Mouse (Mus musculus) liver, adult (tissue): ENCODE measurements around the gene Tdrd3.
A peak's percentile ranks its signal among the peaks of the same experiment; 100 is the strongest.

ENCODE experiments used
- GATA4 ChIP-seq: IDR thresholded peaks from 2 replicates; pipeline ENCODE4 v1.6.1; 2014; ENCODE audit warnings: mild to moderate bottlenecking, low read length; ENCODE audit not compliant: insufficient replicate concordance

Tdrd3 gene

GRCm38 (mm10) chr14:87415808-87416721 lies at the start of gene Tdrd3:
TSS of gene Tdrd3 (plus strand) at chr14:87416639.
- TF ChIP-seq GATA4: peak; percentile 46; the same call in 1 of the 2 replicates

GRCm38 (mm10) chr14:87367169-87367568 lies 49.3 kb upstream of the Tdrd3 start:
- no peak for TF ChIP-seq GATA4

- no peak for TF ChIP-seq GATA4
Measured at GRCm38 (mm10) chr14:87383041-87383440, 33.4 kb upstream of the Tdrd3 start.

GRCm38 (mm10) chr14:87384288-87385268 lies 31.9 kb upstream of the Tdrd3 start:
- no peak for TF ChIP-seq GATA4

- TF ChIP-seq GATA4: no peak
Measured at GRCm38 (mm10) chr14:87393096-87393495, 23.3 kb upstream of the Tdrd3 start.

GRCm38 (mm10) chr14:87396643-87397042 lies 19.8 kb upstream of the Tdrd3 start:
- TF ChIP-seq GATA4: no peak

GRCm38 (mm10) chr14:87415486-87415807 lies 992 bp upstream of the Tdrd3 start:
- no peak for TF ChIP-seq GATA4

GRCm38 (mm10) chr14:87416755-87417690 lies 584 bp downstream of the Tdrd3 start:
- no peak for TF ChIP-seq GATA4

- no peak for TF ChIP-seq GATA4
Measured at GRCm38 (mm10) chr14:87417691-87418070, 1.2 kb downstream of the Tdrd3 start.

GRCm38 (mm10) chr14:87419740-87420139 lies 3.3 kb downstream of the Tdrd3 start:
- no peak for TF ChIP-seq GATA4

- no peak for TF ChIP-seq GATA4
Measured at GRCm38 (mm10) chr14:87420576-87420975, 4.1 kb downstream of the Tdrd3 start.

GRCm38 (mm10) chr14:87422432-87422831 lies 6.0 kb downstream of the Tdrd3 start:
- TF ChIP-seq GATA4: no peak

- TF ChIP-seq GATA4: no peak
Measured at GRCm38 (mm10) chr14:87426297-87426922, 10.0 kb downstream of the Tdrd3 start.

GRCm38 (mm10) chr14:87427032-87427431 lies 10.6 kb downstream of the Tdrd3 start:
- TF ChIP-seq GATA4: no peak
